ENCODE assay signal across 11 mouse cellular contexts in the genomic region with DNA sequence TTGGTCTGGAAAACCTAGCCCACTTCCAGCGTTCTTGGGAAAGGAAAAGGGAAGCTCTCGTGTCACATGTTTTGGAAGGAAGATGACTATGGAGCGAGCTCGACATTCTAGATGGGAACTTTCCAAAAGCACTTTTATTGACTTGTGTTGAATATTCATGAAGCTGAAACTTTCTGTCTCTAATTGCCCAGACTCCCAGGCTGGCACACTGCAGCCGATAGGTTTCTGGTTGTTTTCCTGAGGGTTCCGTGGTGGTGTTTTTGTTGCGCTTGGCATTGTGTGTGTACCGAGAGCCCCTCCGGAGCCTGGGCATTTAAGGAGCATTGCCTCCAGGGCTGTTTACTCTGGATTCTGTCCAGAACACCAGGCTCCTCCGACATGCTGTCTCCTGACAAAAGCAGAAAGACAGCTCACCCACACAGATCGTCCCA.
DNase-seq lines count a peak whose midpoint lies in the region; TF ChIP-seq lines count a peak whose summit lies in the region.
"Had no signal": no experiment of that assay in that cellular context is flagged by ENCODE, and none has a peak within 500 bp of the region (broad histone marks: within the 10 kb centered on the region; RNA-seq: fewer than 3 reads in every experiment).

No protein-coding gene starts in this region.

- H3K27ac ChIP-seq in layer of hippocampus, adult 2 months, result peak overlapping the region; percentile 76
- 0 out of 2 replicates have a peak overlapping the region, but pooled peaks have one; percentile 19 for H3K27ac ChIP-seq in embryonic facial prominence, embryonic 10.5 days (replicated peaks)
- H3K27ac ChIP-seq in heart, embryonic 10.5 days, result peak overlapping the region; percentile 66; the same call in 1 of the 2 replicates
- H3K27ac ChIP-seq: liver, embryonic 15.5 days had no signal

- H3K27me3 ChIP-seq in embryonic facial prominence, embryonic 10.5 days (replicated peaks; ENCODE audit: low read depth, poor library complexity, severe bottlenecking), result no peaks in the 10 kb centered on the region
- H3K27me3 ChIP-seq in heart, embryonic 10.5 days (ENCODE audit: insufficient read depth, poor library complexity, severe bottlenecking), result no peaks in the 10 kb centered on the region

- TF ChIP-seq CTCF in layer of hippocampus, adult 2 months (conservative IDR thresholded peaks at IDR 0.05), result no peak

- peak in 1 of 2 experiments; percentile 40 for DNase-seq in layer of hippocampus, adult 2 months (ENCODE audit: low spot score in 2 of 2)
- no peak for DNase-seq in layer of hippocampus, postnatal 25 days (ENCODE audit: extremely low spot score in 1 of 2, low spot score in 1 of 2)
- no peak for DNase-seq in embryonic facial prominence, embryonic 10.5 days (ENCODE audit: low spot score)
- no peak for DNase-seq in heart, embryonic 10.5 days (ENCODE audit: low spot score)
- peak; percentile 62 to 77 for DNase-seq in kidney, postnatal 25 days
- no peak for DNase-seq in embryo, embryonic 11 days
- DNase-seq in thymus, postnatal 10 days (ENCODE audit: low spot score in 2 of 2), result no peak
- no peak for DNase-seq in T-cell, adult 2 months (ENCODE audit: low spot score)
- DNase-seq: cerebellum, adult 9-11 months; gastrocnemius, postnatal 36 days had no signal

- no peak overlapping the region; the same call in 1 of the 2 replicates for H3K4me3 ChIP-seq in layer of hippocampus, adult 2 months
- no peak overlapping the region for H3K4me3 ChIP-seq in embryonic facial prominence, embryonic 10.5 days
- H3K4me3 ChIP-seq in heart, embryonic 10.5 days, result no peak overlapping the region
- H3K4me3 ChIP-seq: liver, embryonic 15.5 days had no signal

- H3K4me1 ChIP-seq in embryonic facial prominence, embryonic 10.5 days, result peaks cover 14% of the 10 kb centered on the region
- H3K4me1 ChIP-seq in heart, embryonic 10.5 days, result peaks cover 33% of the 10 kb centered on the region

- no peaks in the 10 kb centered on the region for H3K36me3 ChIP-seq in embryonic facial prominence, embryonic 10.5 days (replicated peaks)
- H3K36me3 ChIP-seq in heart, embryonic 10.5 days, result no peaks in the 10 kb centered on the region
- H3K36me3 ChIP-seq: liver, embryonic 15.5 days had no signal

- 64% methylated on average over 11 of the region's 11 CpGs for WGBS in embryonic facial prominence, embryonic 10.5 days
- WGBS in heart, embryonic 10.5 days, result 48% methylated on average over 11 of the region's 11 CpGs

- no peaks in the 10 kb centered on the region for H3K9me3 ChIP-seq in embryonic facial prominence, embryonic 10.5 days
- no peaks in the 10 kb centered on the region for H3K9me3 ChIP-seq in heart, embryonic 10.5 days
- H3K9me3 ChIP-seq: liver, embryonic 15.5 days had no signal

Comparison
In these comparisons a context has a peak if more than half of its experiments do, and no peak if none do; other contexts are left out.
1. DNase-seq: peak in kidney, postnatal 25 days (2 of 2); none in layer of hippocampus, postnatal 25 days (0 of 2), embryonic facial prominence, embryonic 10.5 days (single experiment), heart, embryonic 10.5 days (single experiment), embryo, embryonic 11 days (single experiment), thymus, postnatal 10 days (0 of 2) and T-cell, adult 2 months (single experiment).
2. H3K27ac ChIP-seq: peak in every context shown above with its lines; median percentile 76 in layer of hippocampus, adult 2 months; 66 in heart, embryonic 10.5 days; 19 in embryonic facial prominence, embryonic 10.5 days.